Mouse (Mus musculus) T-cell, adult 2 months (primary cell): ENCODE results near the gene Cep57l1.
A peak's percentile ranks its signal among the peaks of the same experiment; 100 is the strongest.

ENCODE experiments used
- DNase-seq: peaks from one replicate; pipeline ENCODE4 v3.0.0; 2022; ENCODE audit warnings: low spot score

The Cep57l1 gene

DNA sequence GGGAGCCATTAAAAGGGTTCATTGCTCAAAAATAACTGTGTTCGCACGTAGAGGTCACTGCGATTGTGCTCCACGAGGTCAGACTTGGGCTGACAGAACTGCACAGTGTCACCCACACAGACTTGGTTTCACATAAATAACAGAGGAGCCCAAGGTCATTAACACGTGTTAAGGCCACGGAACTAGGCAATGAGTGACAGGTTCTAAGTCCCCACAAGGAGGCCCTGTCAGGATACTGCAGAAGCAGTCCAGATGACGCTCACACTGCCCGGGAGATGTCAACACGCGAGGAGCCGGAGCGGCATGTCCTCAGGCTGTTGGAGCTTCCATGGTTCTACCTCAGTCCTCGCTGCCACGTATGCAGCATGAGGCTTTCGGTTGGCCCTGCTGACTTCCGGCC lies 72.4 kb downstream of the Cep57l1 start:
- DNase-seq: no peak

DNA sequence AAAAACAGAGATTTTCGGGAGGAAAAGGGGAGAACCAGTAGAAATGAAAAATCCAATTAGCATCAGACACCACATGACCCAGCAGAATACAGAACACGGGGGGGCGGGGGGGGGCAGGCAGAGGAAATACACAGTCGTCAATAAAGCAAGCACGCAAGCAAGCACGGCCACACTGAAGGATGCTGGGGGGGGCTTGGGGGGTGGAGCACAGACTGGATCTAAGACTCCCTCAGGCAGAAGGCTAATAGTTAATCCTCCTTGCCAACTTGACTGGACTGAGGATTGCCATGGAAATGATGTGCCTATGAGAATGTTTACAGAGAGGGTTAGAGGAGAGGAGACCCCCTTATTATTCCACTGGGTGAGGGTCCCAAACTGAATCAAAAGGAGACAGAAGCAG lies 74.3 kb downstream of the Cep57l1 start:
- DNase-seq: no peak

DNA sequence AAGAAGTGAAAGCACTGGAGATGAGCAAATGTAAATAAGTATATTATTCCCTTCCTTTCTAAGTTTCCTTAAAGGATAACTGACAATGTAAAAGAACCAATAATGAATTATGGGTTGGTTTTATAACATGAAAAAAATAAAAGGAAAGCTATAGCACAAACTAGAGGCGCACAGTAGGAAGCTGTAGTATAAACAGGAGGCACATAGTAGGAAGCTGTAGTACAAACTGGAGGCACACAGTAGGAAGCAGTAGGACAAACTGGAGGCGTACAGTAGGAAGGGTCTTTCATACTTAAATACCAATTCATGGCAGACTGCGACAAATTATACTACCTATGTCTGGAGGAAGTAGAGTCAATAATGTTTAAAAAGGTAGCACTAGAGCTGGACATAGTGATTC lies 76.5 kb downstream of the Cep57l1 start:
- DNase-seq: no peak

DNA sequence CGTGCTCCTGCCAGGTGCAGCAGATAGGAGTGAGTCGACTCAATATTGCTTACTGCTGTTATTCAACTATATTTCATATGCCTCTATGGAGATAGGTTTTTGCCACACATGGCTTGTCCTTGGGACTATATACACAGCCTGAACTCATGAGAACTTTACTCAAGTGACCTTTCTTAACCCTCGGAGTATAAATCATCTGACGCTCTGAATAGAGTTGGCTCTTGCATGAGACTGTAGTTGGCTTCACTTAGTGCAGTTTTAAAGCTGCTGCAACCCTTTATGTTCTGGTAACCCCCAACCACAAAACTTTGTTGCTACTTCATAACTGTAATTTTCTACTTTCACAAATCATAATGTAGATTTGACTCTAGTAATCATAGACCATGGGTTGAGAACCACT lies 77.7 kb downstream of the Cep57l1 start:
- no peak for DNase-seq

DNA sequence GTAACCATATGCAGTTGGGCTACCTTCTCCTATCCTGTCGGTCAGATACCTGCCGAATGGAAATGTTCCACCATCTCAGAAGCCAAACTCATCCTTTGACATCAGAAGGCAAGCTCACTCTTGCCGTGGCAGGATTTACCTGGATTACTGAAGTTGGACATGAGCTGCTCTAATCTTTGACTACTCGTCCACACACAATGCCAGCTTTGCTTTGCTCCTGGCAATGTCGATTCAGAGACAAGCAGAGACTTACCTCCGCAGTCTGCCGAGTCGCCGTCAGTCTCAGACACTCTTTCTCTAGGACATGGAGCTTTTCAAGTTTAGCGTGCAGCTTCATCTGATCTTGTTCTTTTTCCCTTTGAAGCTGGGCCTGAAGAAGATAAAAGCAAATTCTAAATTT lies 78.9 kb downstream of the Cep57l1 start:
- DNase-seq: no peak

DNA sequence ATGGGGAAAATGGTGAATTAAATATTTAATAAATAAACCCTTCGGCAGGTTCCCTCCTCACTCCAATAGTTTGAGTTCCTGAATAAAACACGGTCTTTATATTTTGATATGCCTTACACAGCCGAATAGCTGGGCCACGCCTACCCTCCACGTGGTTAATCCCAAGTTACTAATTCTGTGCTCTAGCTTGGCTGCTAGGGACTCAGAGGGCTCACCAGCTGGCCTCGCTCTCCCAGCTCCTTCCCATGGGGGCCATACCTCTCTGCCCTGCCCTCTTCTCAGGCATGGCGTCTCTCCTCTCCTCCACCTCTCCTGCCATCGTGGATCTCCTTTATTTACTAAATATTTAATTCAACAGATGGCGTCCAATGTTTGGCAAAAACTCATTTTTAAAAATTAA lies 83.5 kb downstream of the Cep57l1 start:
- DNase-seq: no peak

DNA sequence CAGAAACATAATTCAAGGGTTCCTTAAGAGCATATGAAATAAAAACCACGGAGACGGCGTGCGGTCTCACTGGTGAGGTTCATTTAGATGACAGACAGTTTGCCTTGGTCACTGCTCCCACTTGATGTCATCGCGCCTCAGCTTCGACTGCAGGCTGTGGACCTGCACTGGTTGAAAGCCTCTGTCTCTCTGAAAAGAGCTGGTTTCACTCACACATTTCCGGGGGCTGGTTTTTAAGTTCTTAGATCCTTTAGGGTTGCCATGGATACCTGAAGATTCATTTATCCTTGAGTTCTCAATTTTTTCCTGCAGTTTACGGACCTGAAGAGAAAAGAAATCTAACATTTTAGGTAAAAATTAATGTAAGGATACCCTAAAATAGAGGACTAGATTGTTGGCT lies 90.1 kb downstream of the Cep57l1 start:
- no peak for DNase-seq

DNA sequence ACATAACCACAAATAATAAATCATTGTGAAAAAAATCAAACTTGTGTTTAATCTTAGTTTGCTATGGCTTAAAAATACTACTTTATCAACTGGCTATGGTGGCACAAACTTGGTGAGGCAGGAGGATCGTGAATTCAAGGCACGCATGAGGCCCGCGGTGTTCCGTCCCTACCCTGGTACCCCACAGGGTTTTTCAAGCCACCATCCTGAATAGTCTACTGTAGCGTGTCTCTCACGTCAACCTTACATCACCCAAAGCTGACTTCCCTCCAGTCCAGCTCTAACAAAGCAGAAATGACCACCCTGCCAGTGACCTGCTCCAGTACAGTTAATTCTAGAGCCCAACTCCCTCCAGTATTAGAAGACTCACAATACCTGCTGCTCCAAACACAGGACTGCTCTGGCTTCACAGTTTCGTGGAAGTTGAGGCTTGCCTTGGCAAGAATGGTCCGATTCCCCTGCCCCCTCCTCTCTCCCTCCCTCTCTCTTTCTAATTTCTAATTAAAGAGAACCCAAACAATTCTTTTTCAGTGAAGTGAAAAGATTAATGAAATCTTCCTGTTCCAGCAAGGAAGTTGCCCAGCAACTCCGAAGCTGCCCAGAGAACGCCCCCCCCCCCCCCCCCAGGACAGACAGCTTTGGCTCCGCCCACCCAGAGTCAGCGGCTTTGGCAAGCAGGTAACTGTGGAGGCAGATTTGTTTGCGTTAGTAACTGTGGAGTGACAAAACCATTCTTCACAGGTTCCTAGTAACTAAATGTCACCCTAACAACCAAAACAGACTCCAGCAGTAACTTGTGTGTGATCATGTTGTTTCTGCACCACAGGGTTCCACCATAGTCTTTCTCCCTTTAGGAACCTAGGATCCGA lies 93.4 kb downstream of the Cep57l1 start, which contains the start of gene Ccdc162:
Gene Ccdc162 (minus strand): TSS at position 606 of the 869 bp plus-strand sequence.
- DNase-seq: no peak

DNA sequence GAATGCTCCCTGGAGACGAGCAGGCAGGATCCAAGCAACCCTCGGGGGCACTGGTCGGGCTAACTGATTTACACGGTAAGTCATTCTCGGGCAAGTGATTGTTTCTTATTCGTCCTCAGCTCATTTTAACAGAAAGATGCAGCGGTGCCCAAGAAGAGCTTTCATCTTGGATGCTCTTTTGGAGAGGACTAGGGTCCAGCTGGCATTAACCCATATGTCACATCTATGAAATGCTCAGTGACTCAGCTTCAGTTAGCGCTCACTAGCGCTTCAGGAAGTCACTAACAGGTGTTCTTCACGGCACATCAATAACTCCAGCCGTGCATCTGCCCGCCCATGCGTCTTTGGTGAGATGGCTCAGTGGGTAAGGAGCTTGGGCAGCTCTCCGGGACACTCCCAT lies 94.1 kb downstream of the Cep57l1 start:
- no peak for DNase-seq

DNA sequence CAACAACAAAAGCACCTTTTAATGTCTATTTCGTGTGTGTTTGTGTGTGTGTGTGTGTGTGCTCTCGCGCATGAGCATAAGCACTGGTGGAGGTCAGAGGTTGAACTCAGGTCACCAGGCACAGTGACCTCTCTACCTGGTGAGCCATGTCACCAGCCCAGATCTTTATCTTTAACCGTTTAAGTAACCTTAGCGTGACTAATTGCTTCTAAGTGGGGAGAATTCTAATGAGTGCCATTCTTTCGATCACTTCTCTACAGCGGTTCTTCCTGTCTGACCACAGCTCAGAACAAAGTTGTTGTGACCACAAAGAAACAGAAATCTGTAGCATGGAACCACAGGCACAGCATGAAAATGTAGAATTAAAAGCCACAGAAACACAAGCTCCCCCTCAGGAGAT lies 98.2 kb downstream of the Cep57l1 start:
- no peak for DNase-seq

DNA sequence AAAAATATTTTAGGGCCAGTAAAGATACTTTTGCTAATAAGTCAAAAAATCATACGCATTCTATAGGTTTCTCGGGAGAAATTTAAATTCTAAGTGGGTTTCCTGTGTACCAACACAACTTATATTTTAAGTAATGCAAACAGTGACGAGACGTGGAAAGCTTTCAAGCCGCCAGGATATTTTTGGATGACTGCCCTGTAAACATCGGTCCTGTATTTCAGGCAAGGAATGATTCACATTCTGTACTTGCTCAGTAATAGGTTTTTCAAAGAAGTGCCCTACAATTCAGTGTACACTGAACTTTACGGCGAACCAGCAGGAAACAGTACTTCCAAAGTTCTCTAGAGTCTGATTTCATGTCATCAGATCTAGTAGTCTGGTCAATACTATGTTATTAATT lies 98.9 kb downstream of the Cep57l1 start:
- DNase-seq: no peak

DNA sequence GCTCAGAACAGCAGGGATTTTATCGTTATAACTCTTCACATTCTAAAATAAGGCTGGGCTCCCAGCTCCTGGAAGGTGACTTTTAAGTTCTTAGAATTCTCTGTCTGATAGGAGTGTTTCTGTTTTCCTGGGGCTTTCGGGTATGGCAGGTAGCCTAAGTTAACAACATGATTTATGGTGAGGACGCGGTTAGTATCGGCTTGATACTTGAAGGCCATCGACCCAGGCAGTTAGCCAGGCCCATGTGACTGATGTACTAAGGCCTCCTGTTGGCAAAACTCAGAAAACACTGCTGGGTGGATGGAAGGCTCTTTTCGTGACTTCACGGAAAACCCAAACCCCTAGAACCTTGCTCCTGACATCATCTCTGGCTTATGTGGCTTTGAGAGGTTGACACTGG lies 100.3 kb downstream of the Cep57l1 start:
- no peak for DNase-seq

DNA sequence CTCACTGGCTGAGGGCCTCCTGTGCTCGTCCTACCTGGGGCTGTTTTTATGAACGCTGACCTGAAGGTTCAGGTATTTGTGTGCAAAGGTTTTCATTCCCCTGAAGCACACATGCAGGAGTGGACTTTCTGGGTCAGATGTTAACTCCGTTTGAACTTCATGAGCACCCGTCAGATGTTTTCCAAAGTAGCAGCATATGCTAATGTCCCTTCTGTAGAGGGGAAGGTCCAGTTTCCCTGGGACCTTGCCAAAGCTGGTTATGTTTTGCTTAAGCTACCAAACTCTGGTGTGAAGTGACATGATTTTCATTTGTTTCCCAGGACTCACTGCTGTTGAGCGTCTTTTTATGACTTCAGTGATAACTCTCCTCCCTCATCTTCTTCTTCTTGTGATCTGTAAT lies 110.0 kb downstream of the Cep57l1 start:
- DNase-seq: no peak

DNA sequence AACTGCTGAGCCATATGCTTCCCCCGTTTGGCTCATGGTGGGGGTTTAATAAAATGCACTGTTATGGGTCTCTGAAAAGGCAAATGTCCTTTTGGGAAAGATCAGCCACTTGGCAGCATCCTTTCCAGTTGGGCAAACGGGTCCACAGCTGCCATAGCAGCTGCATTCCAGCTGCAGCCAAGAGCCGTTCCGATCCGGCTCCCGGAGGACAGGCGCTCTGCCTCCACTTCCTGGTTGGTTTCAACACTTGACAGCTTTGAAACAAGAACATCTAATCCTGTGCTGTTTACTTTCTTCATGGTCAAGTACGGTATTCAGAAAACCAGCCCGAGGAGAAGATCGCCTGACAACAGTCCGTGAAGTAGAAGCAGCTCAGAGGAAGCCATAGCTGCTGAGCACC lies 112.6 kb downstream of the Cep57l1 start:
- no peak for DNase-seq

DNA sequence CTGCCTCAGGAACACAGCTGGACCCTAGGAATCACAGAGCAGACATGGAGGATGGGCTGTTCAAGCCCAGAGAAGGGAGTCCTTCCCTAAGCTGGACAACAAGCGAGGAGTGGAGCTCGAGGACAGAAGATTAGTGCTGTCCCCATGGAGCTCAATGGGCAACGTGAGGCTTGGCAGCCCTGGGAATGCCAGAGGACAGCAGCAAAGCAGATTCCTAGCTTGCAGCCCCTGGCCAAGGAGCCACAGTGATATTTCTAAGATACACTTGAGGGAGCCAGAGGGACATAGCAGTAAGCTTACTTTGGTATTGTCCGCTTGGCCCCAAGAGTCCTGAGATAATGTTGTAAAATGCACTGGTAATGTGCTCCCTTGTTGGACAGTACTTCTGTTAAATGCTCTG lies 118.7 kb downstream of the Cep57l1 start:
- DNase-seq: no peak

DNA sequence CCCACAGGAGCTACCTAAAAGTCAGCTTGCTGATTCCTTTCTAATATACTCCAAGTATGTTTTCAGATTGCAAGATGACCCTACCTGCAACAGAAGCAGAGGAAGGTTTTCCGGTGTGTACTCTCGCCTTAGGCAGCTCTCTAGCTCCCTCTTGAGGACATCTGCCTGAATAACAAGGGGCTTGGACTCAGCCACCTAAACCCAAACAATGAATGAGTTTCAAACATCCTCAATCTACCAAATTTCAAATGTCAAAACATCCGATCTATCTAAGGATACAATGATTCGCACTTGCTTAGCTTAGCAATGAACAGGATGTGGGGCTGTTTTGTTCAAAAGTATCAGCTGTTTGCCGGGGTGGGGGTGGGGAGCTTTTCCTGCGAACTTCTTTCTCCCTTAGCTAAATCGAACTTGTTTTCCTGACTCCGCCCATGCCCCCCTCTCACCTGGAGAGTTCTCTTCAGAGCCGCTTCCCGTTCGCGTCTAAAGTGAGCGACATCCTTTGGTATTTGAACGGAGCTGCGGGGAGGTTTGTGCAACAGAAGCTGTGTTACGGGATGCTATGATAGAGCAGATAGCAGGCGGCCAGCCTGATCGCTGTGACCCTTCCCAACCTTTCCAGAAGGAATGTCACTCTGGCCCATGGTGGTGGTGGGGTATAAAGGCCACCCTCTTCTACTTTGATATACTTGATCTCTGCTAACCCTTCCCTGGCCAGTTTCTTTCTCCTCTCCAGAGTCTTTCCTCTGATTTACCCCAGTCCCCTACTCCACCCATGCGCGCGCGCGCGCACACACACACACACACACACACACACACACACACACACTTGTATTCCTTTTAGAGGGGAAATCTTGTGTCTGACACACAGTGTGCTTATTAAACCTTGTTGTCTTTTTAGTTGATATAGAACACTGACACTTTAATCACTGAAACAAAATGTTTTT lies 119.5 kb downstream of the Cep57l1 start:
- peak; percentile 79 for DNase-seq

DNA sequence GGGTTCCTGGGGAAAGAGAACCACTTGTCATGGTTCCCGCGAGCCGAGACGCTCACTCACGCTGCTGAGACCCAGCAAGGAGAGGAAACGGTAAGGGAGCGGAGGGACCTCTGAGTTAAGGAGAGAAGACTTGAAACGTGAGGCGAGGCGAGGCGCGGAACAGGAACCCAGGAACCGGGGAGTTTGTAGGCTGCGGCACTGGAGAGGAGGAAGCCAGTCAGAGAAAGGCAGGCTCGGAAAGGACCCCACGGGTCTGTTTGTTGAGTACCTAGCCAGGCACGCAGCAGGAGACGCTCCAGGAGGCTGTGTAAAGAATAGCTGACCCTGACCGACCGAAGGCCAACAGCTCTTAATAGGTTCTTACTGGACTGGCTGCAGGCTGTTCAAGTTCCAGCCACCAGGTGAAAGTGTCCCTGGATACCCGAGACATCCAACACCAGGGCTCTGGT lies 125.1 kb downstream of the Cep57l1 start:
- DNase-seq: no peak

DNA sequence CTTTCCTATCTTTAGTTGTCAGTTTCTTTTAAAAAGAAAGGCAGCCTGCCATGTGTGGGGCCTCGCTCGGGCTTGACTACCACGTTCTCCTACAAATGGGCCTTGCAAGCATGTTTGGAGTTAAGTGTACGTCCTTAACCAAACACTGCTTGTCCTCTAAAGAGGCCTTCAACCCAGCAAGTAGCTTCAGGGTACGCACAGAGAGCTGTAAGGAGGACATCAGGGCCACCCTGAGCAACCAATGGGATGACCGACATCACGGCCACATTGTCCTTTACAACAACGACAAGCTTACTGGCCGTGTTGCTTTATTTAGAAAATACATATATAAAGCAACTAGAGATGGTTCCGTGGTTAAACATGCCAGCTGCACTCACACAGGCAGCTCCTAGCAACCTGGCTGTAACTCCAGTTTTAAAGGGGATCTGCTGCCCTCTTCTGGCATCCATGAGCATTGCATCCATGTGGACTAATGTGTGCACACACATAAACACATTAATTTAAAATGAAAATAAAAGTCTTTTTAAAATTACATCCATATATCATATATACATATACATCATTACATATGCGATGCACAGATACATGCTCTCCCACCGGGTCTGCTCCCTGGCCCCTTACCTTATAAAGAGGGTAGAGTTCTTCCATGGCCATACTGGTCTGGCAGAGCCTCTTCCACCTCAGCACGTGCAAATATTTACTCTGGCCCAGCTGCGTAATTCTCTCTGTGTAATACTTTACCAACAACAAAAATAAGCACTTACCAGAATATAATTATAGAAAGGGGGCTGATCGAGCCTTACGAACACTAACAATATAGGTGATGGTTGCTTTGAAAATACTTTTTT lies 126.9 kb downstream of the Cep57l1 start:
- peak; percentile 81 for DNase-seq

DNA sequence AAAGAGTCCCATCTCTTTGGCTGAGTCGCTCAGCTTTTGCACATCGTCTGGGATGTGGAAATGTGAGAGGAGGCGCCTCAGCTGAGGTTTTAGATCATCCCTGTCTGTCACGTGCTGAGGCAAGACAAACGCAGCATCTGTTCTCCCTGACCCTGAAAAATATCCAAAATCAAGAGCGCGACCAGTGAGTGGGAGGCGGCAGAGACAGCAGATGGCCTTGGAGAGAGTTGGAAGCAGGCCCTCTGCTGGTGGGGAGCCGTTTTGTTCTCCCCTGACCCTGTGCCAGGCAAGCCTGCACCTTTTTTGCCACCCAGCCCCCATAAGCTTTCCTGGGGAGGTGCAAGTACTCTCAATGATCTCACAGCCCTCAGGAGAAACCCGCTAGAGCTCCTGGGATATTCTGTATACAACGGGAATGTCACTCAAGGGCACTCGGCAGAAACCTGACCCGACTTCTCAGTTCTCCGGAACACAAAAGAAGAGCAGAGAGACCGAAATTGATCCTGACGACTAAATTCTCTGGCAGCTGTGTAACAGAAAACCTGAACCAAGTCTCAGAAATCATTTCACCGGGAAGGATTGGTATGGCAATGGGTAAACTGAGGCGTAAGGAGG lies 130.8 kb downstream of the Cep57l1 start:
- peak; percentile 36 for DNase-seq

DNA sequence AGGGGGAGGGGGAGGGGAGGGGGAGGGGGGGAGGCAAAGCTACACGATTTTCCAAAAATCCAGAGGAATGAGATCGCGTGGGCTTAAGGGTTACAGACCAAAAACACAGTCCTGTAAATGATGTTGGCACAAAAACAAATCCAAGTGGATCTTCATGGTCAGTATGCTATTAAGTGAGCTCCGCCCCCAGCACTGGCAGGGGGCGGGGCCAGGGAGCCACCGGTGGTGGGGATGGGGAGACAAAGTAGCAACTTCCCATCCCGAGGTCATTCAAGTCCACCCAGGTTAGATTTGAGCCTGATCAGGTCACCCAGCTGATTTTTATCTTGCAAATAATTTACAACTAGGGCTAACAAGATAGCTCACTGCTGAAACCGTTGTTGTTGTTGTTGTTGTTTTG lies 132.3 kb downstream of the Cep57l1 start:
- DNase-seq: no peak

DNA sequence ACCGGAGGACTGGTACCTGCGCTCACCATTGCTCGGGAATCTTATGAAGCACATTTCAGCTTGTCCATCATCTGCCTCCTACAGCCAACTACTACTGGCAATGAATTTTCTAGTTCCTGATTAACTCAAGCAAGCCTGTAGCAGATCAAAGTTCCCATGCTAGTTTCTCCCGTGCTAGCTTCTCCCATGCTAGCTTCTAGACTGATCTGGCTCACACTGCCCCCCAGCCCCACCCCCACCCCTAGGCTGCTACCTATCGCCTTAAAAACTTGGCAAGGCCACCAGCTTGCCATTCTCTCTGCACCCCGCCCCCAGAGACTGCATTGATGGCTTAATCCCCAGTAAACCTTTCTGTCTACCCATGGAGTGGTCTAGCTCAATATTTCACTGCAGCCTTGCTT lies 133.0 kb downstream of the Cep57l1 start:
- no peak for DNase-seq
